Comparison of ENCODE assay signal across 8 mouse cellular contexts in genomic region chr5:142901846-142902505, GRCm38 (mm10). TPM values are rescaled to one million over a fixed set of nuclear protein-coding genes. Genes with fewer than 3 reads are reported as not detected.
DNase-seq lines count a peak whose midpoint lies in the region; ATAC-seq lines count a peak whose summit lies in the region.

No protein-coding gene starts in this region.

- no peaks in the 10 kb centered on the region for H3K27me3 ChIP-seq in lung, embryonic 15.5 days
- H3K27me3 ChIP-seq in limb, embryonic 12.5 days = no peaks in the 10 kb centered on the region
- no peaks in the 10 kb centered on the region for H3K27me3 ChIP-seq in splenic B cell, adult 2 months (ENCODE audit: control insufficient read depth, insufficient read depth, low read length, poor library complexity, severe bottlenecking)

- no peak for DNase-seq in lung, postnatal 36 days
- peak; percentile 64 for DNase-seq in embryo, embryonic 9.5 days (ENCODE audit: extremely low spot score)
- peak; percentile 33 for DNase-seq in splenic B cell, adult 2 months (ENCODE audit: low read depth, low spot score)
- no peak for DNase-seq in cerebellum, adult 11-12 months
- no peak for DNase-seq in adrenal gland, adult 8-10 months

- H3K9ac ChIP-seq in lung, embryonic 15.5 days = no peak overlapping the region
- no peak overlapping the region for H3K9ac ChIP-seq in limb, embryonic 12.5 days (replicated peaks)

- H3K27ac ChIP-seq in lung, embryonic 15.5 days = peak overlapping the region; percentile 22; the same call in 1 of the 2 replicates
- H3K27ac ChIP-seq in limb, embryonic 12.5 days = peak overlapping the region; percentile 73

- no peak overlapping the region for H3K4me3 ChIP-seq in lung, embryonic 15.5 days
- H3K4me3 ChIP-seq in limb, embryonic 12.5 days (replicated peaks) = no peak overlapping the region

- no peak overlapping the region for H3K4me2 ChIP-seq in lung, embryonic 15.5 days
- no peak overlapping the region for H3K4me2 ChIP-seq in limb, embryonic 12.5 days

- WGBS in lung, embryonic 15.5 days = 41% methylated on average over 4 of the region's 4 CpGs
- 48% methylated on average over 4 of the region's 4 CpGs for WGBS in limb, embryonic 12.5 days

- ATAC-seq in lung, embryonic 15.5 days (ENCODE audit: borderline replicate concordance, extremely low read depth, low FRiP score, low TSS enrichment) = no peak
- ATAC-seq in limb, embryonic 12.5 days (ENCODE audit: insufficient number of reproducible peaks, insufficient read depth, low FRiP score, low TSS enrichment, low read depth) = no peak
- no peak for ATAC-seq in erythroid progenitor cell, adult 5-6 weeks (replicated peaks; ENCODE audit: low FRiP score, poor library complexity, severe bottlenecking)

- H3K4me1 ChIP-seq in lung, embryonic 15.5 days = peaks cover 28% of the 10 kb centered on the region
- peaks cover 23% of the 10 kb centered on the region for H3K4me1 ChIP-seq in limb, embryonic 12.5 days (replicated peaks)

- H3K9me3 ChIP-seq in lung, embryonic 15.5 days = no peaks in the 10 kb centered on the region
- no peaks in the 10 kb centered on the region for H3K9me3 ChIP-seq in limb, embryonic 12.5 days

- peaks cover 66% of the 10 kb centered on the region for H3K36me3 ChIP-seq in lung, embryonic 15.5 days
- H3K36me3 ChIP-seq in limb, embryonic 12.5 days = peaks cover 72% of the 10 kb centered on the region
- peaks cover 48% of the 10 kb centered on the region for H3K36me3 ChIP-seq in splenic B cell, adult 2 months (ENCODE audit: control insufficient read depth, insufficient read depth, low read length, poor library complexity, severe bottlenecking)

RNA-seq across cellular contexts. Expression of gene Actb, which starts 4.6 kb away (rescaled TPM):
- polyA plus RNA-seq in lung, embryonic 15.5 days (2015; fragmentation: Nextera tagmentation; extraction: Ambion mirVana) = 15,606 and 16,851 TPM in 2 replicates
- polyA plus RNA-seq in limb, embryonic 12.5 days (2016; fragmentation: Nextera tagmentation; extraction: Ambion mirVana) = 12,553 and 13,538 TPM in 2 replicates
- total RNA-seq in erythroid progenitor cell, adult 5-6 weeks (2015; ENCODE audit: low replicate concordance) = 4,902 and 5,552 TPM in 2 replicates
- total RNA-seq in erythroid progenitor cell, adult 5-6 weeks (2017; ENCODE audit: low replicate concordance) = 1,509 and 1,723 TPM in 2 replicates
- total RNA-seq in adrenal gland, adult 8-10 months (2022) = 1,000 to 10,000 TPM; 3,015 to 3,481 (median 3,228) TPM

RNA-seq across cellular contexts. Expression of gene Fbxl18, which starts 6.8 kb away (rescaled TPM):
- 11.1 and 13.5 TPM in 2 replicates for polyA plus RNA-seq in lung, embryonic 15.5 days (2015; fragmentation: Nextera tagmentation; extraction: Ambion mirVana)
- 13.0 and 13.1 TPM in 2 replicates for polyA plus RNA-seq in limb, embryonic 12.5 days (2016; fragmentation: Nextera tagmentation; extraction: Ambion mirVana)
- 0.42 and 4.0 TPM in 2 replicates for total RNA-seq in erythroid progenitor cell, adult 5-6 weeks (2015; ENCODE audit: low replicate concordance)
- 2.4 and 2.7 TPM in 2 replicates for total RNA-seq in erythroid progenitor cell, adult 5-6 weeks (2017; ENCODE audit: low replicate concordance)
- total RNA-seq in adrenal gland, adult 8-10 months (2022) = 10 to 100 TPM; 14.0 to 18.5 (median 15.1) TPM

RNA-seq across cellular contexts. Expression of gene Fscn1, which starts 58.2 kb away (rescaled TPM):
- polyA plus RNA-seq in lung, embryonic 15.5 days (2015; fragmentation: Nextera tagmentation; extraction: Ambion mirVana) = 240 and 246 TPM in 2 replicates
- 576 and 587 TPM in 2 replicates for polyA plus RNA-seq in limb, embryonic 12.5 days (2016; fragmentation: Nextera tagmentation; extraction: Ambion mirVana)
- total RNA-seq in erythroid progenitor cell, adult 5-6 weeks (2015; ENCODE audit: low replicate concordance) = 0.84 TPM in 1 of 2 replicates, not detected in the other
- total RNA-seq in erythroid progenitor cell, adult 5-6 weeks (2017; ENCODE audit: low replicate concordance) = 5.1 TPM in 1 of 2 replicates, not detected in the other
- total RNA-seq in adrenal gland, adult 8-10 months (2022) = 10 to 100 TPM; 22.0 to 33.6 (median 31.7) TPM

Comparison
In these comparisons a context has a peak if more than half of its experiments do, and no peak if none do; other contexts are left out.
1. DNase-seq: peak in embryo, embryonic 9.5 days (single experiment) and splenic B cell, adult 2 months (single experiment); none in lung, postnatal 36 days (single experiment), cerebellum, adult 11-12 months (single experiment) and adrenal gland, adult 8-10 months (single experiment).